Mouse (Mus musculus): ENCODE measurements at regions not wholly inside any gene's neighbourhood (a gene's known extent, or its start where the extent isn't known, plus 50 kb on each side); places are given as distances from the start of the nearest gene placed in this dataset.

GRCm38 (mm10) chr11:37650095-37650494 lies 414.3 kb upstream of the Tenm2 start:
- no peak for DNase-seq (ENCODE audit: low read depth, low spot score)

GRCm38 (mm10) chr11:37623290-37623689 lies 387.5 kb upstream of the Tenm2 start:
- DNase-seq (ENCODE audit: low read depth, low spot score): no peak

- no peak for DNase-seq (ENCODE audit: low read depth, low spot score)
These were observed 364.8 kb upstream of the Tenm2 start for GRCm38 (mm10) chr11:37600533-37600932.

- DNase-seq (ENCODE audit: low read depth, low spot score): no peak
These were observed 346.5 kb upstream of the Tenm2 start for GRCm38 (mm10) chr11:37582236-37582635.

- no peak for DNase-seq (ENCODE audit: low read depth, low spot score)
These were observed 297.9 kb upstream of the Tenm2 start for GRCm38 (mm10) chr11:37533624-37534023.

GRCm38 (mm10) chr11:37532476-37532875 lies 296.7 kb upstream of the Tenm2 start:
- no peak for DNase-seq (ENCODE audit: low read depth, low spot score)

- DNase-seq (ENCODE audit: low read depth, low spot score): no peak
These were observed 262.8 kb upstream of the Tenm2 start for GRCm38 (mm10) chr11:37498463-37499015.

- no peak for DNase-seq (ENCODE audit: low read depth, low spot score)
These were observed 262.1 kb upstream of the Tenm2 start for GRCm38 (mm10) chr11:37497874-37498273.

- no peak for DNase-seq (ENCODE audit: low read depth, low spot score)
These were observed 244.5 kb upstream of the Tenm2 start for GRCm38 (mm10) chr11:37480236-37480635.

- no peak for DNase-seq (ENCODE audit: low read depth, low spot score)
These were observed 243.3 kb upstream of the Tenm2 start for GRCm38 (mm10) chr11:37478970-37479482.

GRCm38 (mm10) chr11:37474068-37474467 lies 238.3 kb upstream of the Tenm2 start:
- no peak for DNase-seq (ENCODE audit: low read depth, low spot score)

GRCm38 (mm10) chr11:37463658-37464420 lies 228.1 kb upstream of the Tenm2 start:
- no peak for DNase-seq (ENCODE audit: low read depth, low spot score)

GRCm38 (mm10) chr11:37462375-37462774 lies 226.6 kb upstream of the Tenm2 start:
- DNase-seq (ENCODE audit: low read depth, low spot score): no peak

GRCm38 (mm10) chr11:37447361-37447760 lies 211.6 kb upstream of the Tenm2 start:
- DNase-seq (ENCODE audit: low read depth, low spot score): no peak

GRCm38 (mm10) chr11:37446626-37447025 lies 210.9 kb upstream of the Tenm2 start:
- no peak for DNase-seq (ENCODE audit: low read depth, low spot score)

GRCm38 (mm10) chr11:37442781-37443180 lies 207.0 kb upstream of the Tenm2 start:
- DNase-seq (ENCODE audit: low read depth, low spot score): no peak

GRCm38 (mm10) chr11:37434600-37434999 lies 198.8 kb upstream of the Tenm2 start:
- no peak for DNase-seq (ENCODE audit: low read depth, low spot score)

- no peak for DNase-seq (ENCODE audit: low read depth, low spot score)
These were observed 188.8 kb upstream of the Tenm2 start for GRCm38 (mm10) chr11:37424312-37425169.

- DNase-seq (ENCODE audit: low read depth, low spot score): no peak
These were observed 177.1 kb upstream of the Tenm2 start for GRCm38 (mm10) chr11:37412868-37413267.

- no peak for DNase-seq (ENCODE audit: low read depth, low spot score)
These were observed 132.2 kb upstream of the Tenm2 start for GRCm38 (mm10) chr11:37367971-37368370.

- DNase-seq (ENCODE audit: low read depth, low spot score): no peak
These were observed 128.7 kb upstream of the Tenm2 start for GRCm38 (mm10) chr11:37364430-37364829.

GRCm38 (mm10) chr11:37355074-37355473 lies 119.3 kb upstream of the Tenm2 start:
- DNase-seq (ENCODE audit: low read depth, low spot score): no peak
